Mouse (Mus musculus) gastrocnemius, postnatal 14 days (tissue): Measurements from ENCODE around the gene Ston2. TPM values are rescaled to one million over a fixed set of nuclear protein-coding genes. Genes with fewer than 3 reads are reported as not detected.

Experiments used
- DNase-seq: peaks from one replicate; pipeline ENCODE4 v3.0.0; 2021; ENCODE audit warnings: mixed read lengths
- intact Hi-C: fragments of 180-260 bp; cut with DNase I; formaldehyde crosslinking; loops from one replicate; pipeline ENCODE4 v1.15.1; 2025; ENCODE audit warnings: low total_unique reads
- total RNA-seq, 2 experiments: library from RNA; stranded (reverse); gene quantifications; 2 replicates each; pipeline ENCODE4 v1.2.3; 2021

Ston2 gene
- total RNA-seq, 2 experiments from 2014 or later, result 29.0 to 32.3 TPM

DNA sequence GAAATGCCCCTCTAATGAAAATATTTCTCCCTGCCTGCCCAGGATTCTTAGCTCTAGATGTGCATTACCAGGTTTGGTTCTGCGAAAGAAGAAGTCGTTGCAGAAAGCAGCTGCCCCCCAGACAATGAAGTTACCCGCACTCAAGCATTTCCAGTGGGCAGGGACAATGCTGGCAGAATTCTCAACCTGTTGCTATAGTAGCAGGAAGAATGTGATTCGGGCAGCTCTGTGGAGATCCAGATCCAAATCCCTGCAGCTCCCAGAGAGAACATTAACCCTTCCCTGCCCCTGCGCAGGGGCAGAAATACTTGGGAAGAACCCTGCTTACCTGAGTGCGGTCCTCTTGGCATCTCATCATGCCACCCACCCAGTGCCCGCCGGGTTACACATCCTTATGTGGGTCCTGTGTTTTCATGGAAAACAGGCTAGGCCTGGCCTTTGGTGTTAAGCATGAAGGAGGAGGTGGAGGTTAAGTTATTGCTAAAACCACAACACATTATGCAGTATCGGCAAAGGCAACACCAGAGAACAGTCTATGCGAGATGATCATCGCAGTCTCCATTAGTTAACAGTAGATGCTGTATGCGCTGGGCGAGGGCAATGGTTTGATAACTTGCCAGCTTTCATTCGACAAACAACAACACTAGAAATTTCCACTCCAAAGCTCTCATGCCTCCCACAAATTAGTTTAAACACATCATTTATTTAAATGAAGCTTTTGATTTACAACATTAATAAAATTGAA, 108.7 kb downstream of the Ston2 start:
- intact Hi-C loops, result no loop called here

DNA sequence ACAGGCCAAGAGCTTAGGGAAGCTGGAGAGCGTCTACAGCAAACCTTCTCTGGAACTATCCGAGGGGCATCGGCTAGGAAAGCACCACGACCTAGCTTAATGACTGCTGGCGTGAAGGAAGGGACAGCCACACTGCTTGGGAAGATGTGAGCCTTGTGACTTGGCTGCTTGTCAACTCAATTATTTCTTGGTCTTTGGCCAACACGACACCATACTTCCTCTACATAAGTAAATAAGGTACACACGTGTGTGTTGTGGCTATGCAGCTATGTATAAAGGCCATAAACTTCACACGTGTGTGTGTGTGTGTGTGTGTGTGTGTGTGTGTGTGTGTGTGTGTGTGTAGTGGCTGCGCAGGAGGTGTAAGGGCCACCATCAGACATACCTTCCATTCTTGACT, 112.2 kb downstream of the Ston2 start:
- intact Hi-C loops, result no loop called here
- no peak for DNase-seq

More for the DNA sequence above, 108.7 kb downstream of the Ston2 start:
- DNase-seq, result no peak

DNA sequence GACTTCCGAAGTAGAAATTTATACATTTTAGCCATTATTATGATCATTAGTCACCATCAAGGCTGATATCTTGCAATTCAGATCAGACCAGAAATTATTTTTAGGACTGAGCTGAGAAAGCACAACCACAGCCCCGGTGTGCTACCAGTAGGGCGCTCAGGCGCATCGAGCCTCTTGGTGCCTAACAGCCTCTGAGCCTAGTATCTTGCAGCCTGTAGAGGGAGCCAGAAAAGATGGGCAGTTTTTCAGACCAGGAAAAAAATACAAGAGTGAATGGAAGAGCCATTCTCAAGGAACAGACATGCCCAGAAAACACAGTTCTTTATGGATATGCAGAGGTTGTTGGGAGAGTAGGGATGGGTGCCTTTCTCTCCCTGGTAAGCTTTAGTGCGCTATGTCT, 115.0 kb downstream of the Ston2 start:
- DNase-seq, result no peak
- intact Hi-C loops, result no loop called here

DNA sequence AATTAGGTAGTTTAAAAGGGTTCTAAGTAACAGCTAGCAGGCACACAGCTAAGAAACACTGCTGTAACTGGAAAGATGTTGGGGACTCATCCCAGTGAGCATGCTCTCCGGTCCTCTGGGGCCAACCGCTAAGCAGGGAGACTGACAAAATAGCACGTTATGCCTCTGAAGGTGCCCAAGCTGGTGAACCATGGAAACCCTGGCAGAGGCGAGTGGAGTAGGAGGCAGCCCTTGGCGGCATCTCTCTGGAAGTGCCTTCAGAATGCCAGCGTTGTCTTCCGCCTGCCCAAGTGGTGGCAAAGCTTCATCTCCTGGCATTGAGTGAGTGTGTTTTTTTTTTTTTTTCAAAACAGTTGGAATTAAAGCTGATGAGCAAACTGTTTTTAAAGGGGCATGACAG, 115.7 kb downstream of the Ston2 start:
- intact Hi-C loops, result no loop called here
- peak; percentile 39 for DNase-seq

DNA sequence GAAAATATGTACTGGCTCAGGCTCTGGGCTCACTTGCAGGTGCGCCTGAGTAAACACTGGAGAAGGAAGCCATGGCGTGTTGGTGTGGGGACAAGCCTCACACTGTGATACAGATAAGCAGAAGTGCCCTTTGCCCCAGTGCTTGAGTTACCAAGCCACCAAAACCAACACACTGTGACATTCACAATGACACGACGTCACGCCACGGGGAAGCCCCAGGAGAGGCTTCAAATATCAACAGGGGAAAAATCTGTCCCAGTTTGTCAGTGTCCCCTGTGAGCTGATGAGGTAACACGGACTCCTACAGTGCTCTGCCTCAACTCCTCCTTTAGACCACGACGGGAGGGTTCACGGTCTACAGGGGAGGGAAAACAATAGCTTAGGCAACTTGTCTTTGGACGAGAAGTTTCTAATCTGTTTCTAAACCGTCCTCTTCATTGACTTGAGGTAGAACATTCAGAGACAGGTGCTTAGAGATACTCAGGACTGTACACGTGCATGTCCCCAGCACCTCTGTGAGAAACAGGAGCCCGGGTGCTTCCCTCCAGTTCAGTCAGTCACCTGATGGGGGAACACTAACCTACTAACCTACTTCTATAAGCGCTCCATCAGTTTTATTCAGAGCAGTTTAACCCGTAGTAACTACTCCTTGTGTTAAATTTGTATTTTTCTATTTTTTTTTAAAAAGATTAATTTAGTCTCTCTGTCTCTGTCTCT, 119.5 kb downstream of the Ston2 start:
- no peak for DNase-seq
- intact Hi-C loops, result no loop called here

DNA sequence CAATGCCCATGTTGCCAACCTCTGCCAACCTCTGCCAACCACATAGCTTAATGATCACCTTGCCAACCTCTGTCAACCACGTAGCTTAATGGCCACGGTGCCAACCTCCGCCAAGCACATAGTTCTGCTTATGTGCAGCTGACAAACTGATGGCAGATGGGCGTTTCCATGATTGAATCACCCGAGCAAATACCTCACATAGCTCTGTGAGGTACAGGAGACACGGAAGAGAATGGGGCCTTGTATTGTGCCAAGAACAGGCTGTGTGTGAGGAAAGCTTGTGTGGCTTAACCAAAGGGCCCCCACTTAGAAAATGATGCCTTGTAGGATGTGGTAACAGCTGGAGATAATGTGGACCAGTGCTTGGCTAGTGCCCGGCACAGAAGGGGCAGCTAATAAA, 120.4 kb downstream of the Ston2 start:
- intact Hi-C loops, result no loop called here
- no peak for DNase-seq

DNA sequence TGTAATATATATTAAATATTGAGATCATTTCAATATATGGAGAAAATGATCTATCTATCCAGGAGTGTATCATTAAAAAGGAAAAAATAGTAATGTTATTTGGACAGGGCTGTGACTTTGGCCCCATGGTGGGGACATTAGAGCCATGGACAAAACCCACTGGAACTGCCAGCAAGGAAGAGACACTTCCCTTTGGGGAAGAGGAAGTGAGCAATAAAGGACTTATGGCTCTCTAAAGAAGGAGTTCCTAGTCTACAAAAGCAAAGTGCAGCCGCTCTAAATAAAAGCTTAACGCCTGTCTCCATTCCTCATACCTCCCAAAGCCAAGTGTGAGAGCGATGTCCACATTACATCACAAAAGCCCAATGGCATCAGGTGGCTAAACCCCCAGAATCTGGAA, 121.6 kb downstream of the Ston2 start:
- no peak for DNase-seq
- intact Hi-C loops, result no loop called here

DNA sequence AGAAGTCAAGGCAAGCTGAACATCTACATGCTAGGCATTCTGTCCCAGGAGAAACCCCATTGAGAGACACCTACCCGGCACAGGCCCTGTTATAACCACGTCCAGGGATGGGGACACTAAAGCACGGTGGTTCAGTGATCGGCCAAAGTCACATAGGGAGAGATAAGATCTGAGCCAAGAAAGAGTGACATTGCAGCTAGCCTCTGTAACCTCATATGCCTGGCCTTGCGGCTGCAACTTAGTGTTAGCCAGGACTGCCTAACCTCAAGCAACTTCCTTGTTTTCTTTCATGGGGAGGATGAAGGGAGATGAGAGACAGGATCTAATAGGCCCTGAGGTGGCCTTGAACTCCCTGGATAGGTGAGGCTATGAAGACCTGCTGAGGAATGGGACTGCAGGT, 122.8 kb downstream of the Ston2 start:
- DNase-seq, result no peak
- intact Hi-C loops, result no loop called here

DNA sequence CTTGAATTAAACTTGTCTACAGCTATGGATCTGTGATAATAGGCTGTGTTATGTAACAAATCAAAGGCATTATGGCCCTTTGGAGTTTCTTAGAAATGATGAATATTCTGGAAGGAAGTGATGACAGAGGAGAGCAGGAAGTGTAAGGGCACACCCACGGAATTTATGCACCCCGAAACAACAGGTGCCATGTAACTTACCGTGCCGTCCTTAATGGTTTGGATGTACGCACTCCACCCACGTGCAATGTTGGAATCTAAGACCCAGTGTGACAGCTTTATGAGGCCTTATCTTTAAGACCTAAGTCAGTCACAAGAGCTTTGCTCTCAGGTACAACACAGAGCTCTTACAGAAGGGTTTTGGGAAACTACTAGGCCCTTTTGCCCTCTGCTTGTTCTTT, 124.9 kb downstream of the Ston2 start:
- intact Hi-C loops, result no loop called here
- no peak for DNase-seq

DNA sequence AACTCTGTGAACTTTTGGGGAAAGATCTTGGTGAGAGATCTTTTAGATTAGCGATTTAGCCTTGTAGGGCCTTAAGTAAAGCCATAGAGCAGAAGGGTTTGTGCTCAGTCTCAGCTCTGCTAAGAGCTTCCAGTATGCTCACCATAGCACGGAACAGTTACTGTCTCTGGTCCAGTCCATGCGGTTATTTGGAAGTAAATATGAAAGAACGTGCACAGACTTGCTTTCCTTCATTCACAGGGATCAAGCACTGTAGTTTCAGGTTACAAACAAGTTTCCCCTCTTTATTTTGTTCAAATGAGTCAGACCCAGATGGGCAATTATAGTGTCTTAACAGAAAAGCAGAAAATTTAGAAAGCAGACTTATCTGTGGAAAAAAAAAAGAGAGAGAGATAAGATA, 125.3 kb downstream of the Ston2 start:
- DNase-seq, result no peak
- intact Hi-C loops, result no loop called here

DNA sequence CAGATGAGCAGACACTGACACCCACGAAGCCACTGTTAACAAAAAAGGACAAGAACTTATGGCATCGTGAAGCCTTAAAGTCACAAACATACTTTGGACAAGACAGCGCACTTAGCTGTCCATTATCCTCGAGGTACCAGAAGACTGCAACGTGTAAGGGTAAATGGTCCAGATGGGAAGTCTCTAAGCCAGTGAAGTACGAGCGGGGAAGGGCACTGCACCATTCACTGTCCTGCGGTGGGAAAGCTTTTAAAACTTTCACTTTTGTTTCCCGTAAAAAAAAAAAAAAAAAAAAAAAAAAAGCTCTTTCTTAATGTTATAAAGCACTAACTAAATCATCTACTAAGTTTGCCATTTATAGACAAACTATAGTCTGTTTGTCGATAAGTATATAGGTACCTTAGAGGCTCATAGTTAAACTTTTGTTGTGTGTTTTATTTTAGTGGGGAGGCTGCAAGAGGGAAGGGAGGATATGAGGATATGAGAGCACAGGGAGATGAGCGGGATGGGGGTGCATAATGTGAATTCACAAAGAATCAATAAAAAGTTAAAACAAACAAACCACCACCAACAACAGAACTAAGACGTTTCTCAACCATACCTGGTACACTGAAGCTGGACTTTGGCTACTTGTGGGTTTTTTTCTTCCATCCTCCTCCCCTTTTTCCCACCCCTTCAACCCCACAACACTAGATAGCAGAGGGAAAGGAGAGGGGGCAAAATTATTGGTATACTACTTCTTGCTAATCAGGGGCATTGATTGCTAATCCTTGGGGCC, 127.4 kb downstream of the Ston2 start:
- no peak for DNase-seq
- intact Hi-C loops, result no loop called here

DNA sequence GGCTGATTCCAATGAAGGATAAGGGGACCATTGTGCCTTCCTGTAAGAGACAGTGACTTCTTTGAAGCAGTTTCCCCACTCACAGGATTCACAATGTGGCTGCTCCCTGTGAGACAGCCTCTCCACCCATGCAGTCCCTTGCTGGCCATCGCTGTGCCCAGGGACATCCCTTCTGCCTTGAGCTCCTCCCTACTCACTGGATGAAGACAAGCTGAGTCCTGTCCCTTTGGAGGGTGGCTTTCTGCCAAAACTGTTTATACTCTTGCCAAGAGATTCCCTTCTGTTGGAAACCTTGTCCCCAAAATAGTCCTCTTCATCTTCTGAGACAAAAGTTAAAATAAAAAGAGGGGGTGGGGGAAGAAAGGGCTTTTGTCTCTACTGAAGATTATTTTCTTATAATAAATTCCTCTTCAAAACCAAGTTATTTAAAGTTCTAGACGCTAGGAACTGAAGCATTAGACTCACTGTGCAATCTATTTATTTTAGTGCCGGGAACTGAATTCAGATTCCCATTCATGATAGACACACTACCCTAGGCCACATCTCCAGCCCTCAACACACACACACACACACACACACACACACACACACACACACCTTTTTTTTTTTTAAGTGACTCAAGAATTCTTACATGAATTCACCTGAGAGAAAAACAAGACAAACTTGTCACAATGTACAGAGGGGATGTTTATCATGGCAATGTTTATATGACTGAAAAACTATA, 133.6 kb downstream of the Ston2 start:
- intact Hi-C loops, result no loop called here
- no peak for DNase-seq

DNA sequence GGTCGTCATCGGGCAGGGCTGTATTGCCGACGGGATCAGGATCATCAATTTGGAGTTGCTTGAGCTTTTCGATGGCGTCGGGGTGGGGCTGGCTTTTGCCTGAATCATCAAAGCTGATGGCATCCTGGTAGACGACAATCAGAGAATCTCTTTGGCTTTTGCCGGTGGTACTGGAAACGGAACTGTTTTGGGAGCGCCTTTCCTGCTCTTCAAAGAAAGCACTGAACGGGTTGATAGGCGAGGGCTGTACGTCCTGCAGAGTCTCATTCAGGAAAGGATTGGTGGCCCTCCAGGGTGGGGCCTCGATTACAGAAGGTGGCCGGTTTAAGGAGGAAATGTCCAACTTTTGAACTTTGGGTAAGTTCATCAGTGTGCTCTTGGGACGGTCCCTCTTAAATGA, 139.8 kb downstream of the Ston2 start:
- intact Hi-C loops, result no loop called here
- no peak for DNase-seq

DNA sequence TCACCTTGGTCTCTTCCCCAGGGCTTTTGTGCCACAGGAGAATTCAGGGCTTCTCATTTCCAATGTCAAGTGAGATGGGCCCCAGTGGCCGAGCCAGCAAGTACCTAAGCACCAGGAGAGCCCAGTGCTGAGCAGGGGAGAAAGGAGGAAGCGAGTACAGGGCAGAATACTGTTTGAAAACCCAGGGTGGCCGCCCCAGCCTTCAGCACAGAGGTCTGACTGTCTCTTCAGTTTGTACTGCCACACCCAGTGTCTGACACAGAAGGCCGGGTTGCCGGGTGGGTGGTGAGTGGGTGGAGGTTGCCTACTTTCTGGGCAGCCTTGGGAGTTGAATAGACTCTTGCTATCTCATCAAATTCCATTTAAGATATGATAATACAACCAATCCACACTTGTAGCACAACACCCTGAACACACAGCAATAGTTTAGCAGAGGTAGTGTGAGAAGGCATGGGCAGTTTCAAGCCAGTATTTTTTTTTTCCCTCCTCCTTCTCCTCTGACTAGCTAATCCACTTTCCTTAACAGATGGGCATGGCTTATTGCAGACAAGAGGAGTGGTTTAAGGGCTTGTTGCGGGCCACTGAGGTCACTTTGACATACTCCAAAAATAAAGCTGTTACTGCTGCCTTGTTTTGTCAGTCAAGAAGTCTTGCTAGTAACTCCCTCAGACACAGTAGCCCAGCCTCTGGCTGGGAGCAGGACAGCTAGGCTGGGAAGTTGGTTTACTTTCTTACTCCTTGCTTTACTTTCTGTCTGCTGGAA, 142.6 kb downstream of the Ston2 start:
- DNase-seq, result peak; percentile 26
- intact Hi-C loops, result no loop called here

DNA sequence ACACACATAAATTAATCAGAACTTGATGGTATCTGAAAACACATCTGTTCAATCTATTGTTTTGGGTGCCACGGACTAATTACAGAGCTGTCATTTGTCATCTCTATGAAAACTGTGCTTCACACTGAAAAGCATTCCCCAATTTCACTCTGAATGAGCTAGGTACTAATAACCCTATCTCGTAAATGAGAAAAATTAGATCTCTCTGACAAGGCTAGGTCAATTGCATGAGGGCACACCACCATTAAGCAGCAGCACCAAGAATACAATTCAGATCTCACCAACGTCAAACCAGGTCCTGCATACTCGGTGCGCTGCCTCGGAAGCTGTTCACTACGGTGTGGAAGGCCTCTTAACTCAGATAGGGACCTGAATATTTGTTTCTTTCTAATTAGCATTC, 145.0 kb downstream of the Ston2 start:
- intact Hi-C loops, result loop anchor here (5.0 kb wide), 1 partner anchor 149 kb away; no protein-coding TSS in a partner anchor
- no peak for DNase-seq

DNA sequence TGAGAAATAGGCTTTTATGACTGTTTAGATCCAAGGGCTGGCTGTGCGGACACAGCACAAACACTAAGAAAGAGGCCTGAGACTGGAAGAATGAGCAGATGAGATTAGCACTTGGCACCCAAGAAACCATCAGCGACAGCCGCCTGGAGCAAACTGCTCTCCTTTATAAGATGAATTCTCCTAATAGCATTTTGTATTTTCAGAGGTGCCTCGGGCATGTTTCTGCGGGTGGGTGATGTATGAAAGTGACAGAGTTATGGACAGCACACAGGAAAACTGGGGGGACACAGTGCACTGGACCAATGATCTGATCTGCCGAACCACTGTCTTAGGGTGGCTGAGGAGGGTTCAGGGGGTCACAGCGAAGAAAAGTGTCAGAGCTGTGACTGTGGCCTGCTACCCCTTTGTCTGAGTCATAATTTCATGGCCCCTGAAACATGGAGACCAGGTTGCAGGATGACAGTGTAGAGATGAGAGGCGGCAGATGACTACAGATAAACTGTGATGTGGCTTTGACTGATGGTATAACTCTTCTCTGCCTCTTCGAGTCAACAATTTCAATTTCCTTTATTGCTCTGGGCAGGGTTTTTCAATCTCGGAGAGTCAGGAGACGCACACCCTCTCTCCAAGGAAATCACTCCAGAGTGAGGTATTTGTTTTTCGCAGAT, 145.6 kb downstream of the Ston2 start:
- intact Hi-C loops, result loop anchor here (5.0 kb wide), 1 partner anchor 150 kb away; no protein-coding TSS in a partner anchor

DNA sequence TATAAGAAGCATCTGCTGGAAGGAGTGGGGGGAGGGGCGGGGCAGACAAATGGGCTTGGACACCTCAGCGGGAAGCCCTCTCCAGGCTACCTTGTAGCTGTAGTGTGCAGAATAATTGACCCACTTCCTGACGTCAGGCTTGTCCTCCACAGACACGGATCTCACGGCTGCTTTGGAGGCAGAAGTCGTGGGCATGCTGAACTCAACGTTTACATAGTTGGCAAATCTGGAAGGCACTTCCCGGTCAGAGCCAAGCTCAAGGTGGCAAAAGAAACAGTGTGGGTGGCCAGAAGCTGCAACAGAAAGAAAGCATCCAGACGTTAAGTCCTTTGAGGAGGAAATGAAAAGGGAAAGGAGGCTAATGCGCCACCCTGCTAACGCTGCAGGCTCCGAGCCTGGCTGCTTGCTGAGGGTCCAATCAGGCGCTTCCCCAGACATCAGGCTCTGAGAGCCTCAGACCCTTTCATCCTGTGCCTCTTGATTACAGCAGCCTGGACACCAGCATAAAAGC, 146.5 kb downstream of the Ston2 start:
- no peak for DNase-seq
- intact Hi-C loops, result loop anchor here (5.0 kb wide), 1 partner anchor 151 kb away; no protein-coding TSS in a partner anchor

More for the DNA sequence above, 145.6 kb downstream of the Ston2 start:
- DNase-seq, result no peak

DNA sequence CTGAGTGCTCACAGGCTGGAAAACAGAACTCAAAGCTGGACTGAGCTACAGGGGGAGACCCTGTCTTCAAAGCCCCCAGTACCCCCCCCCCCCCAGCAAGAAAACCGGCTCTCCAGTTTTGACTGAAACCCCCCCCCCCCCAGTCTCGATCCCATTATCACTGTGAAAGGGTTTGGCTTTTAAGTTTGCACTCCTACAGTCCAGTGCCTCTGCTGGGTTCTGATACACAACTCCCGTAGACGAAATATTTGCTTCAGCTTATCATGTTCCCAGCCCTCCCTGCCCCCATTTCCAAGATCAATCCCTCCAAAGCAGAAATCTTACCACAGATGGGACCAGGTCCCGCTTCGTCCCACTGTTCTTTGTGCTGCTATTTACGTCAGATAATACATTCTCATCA, 147.1 kb downstream of the Ston2 start:
- no peak for DNase-seq
- intact Hi-C loops, result loop anchor here (5.0 kb wide), 1 partner anchor 151 kb away; no protein-coding TSS in a partner anchor
